Mouse (Mus musculus) small intestine, adult 2 months (tissue): ENCODE measurements around the gene Tmem38a. TPM values are rescaled to one million over a fixed set of nuclear protein-coding genes. Genes with fewer than 3 reads are reported as not detected.
A peak's percentile ranks its signal among the peaks of the same experiment; 100 is the strongest.

Experiments used
- H3K27ac ChIP-seq: fragments of 200-500 bp; 2 replicates; pipeline ENCODE4 v1.5.1; 2012; ENCODE audit warnings: low read depth, low read length, control low read depth, inconsistent platforms; ENCODE audit not compliant: insufficient read depth
- H3K27me3 ChIP-seq: fragments of 200-500 bp; 2 replicates; pipeline ENCODE4 v1.6.1; 2012; ENCODE audit warnings: mild to moderate bottlenecking, moderate library complexity, low read length, inconsistent platforms; ENCODE audit not compliant: control insufficient read depth, insufficient read depth
- H3K36me3 ChIP-seq: fragments of 200-500 bp; 2 replicates; pipeline ENCODE4 v1.6.1; 2012; ENCODE audit warnings: mild to moderate bottlenecking, low read length, control low read depth, inconsistent platforms; ENCODE audit not compliant: control insufficient read depth, insufficient read depth
- H3K4me1 ChIP-seq: fragments of 200-500 bp; 2 replicates; pipeline ENCODE4 v1.6.1; 2012; ENCODE audit warnings: low read length, inconsistent platforms, mixed read lengths; ENCODE audit not compliant: control insufficient read depth, insufficient read depth, insufficient read length
- H3K4me3 ChIP-seq: fragments of 200-500 bp; 2 replicates; pipeline ENCODE4 v1.5.1; 2012; ENCODE audit warnings: low read depth, mild to moderate bottlenecking, control low read depth, inconsistent platforms, low read length, moderate library complexity
- CTCF ChIP-seq: fragments of 200-500 bp; IDR thresholded peaks from 2 replicates; pipeline ENCODE4 v1.5.1; 2012; ENCODE audit warnings: low read depth, mild to moderate bottlenecking, control low read depth, inconsistent platforms, low read length, moderate library complexity, mixed read lengths; ENCODE audit not compliant: insufficient replicate concordance, insufficient read length; ENCODE audit errors: extremely low read depth
- POLR2A ChIP-seq: fragments of 200-500 bp; IDR thresholded peaks from 2 replicates; pipeline ENCODE4 v1.6.1; 2012; ENCODE audit warnings: low read depth, mild to moderate bottlenecking, control low read depth, inconsistent platforms, low read length, moderate library complexity
- WGBS: fragments of 180-500 bp; shearing (Covaris S2); methylation state at CpG from one replicate; pipeline ENCODE4 v1.1.7; 2018; 5-methylcytosine and 5-hydroxymethylcytosine counted together
- polyA plus RNA-seq: library from polyadenylated mRNA; depleted of rRNA; stranded (reverse); fragments of >200 nt; gene quantifications from 2 replicates; pipeline ENCODE4 v1.2.3, GENCODE M21; 2012

Gene Tmem38a
- polyA plus RNA-seq, 1 experiment, result 11.5 TPM

DNA sequence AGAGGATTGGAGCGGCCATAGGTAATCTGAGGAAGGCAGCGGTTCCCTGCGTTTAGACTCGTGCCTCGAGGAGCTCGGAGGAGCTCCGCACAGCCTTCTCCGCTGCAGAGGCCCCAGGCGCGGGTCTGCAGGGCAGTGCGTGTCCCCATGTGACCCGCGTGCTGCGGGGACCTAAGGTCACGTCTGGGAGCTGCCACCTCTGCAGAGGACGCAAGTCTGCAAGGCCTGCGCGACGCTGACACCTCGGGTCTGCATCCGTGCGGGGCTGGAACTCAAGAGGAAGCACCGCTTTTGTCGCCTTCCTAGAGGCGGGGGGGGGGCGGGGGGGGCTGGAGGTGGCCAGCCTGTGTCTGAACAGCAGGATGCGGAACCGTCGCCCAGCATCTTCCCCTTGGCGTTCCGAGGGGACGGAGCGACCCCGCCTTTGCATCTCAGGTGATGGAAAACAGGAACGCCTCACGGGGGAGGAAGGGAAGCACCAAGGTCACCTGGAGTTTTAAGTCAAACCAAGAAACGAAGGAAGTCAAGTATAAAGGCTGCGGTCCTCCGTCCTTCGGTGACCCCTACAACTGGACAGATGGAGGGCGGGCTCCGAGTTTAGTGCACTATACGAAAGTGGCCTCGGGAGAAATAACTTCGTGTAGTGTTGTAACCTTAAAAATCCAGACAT, 23.1 kb upstream of the Tmem38a start:
- no peak for TF ChIP-seq CTCF
- TF ChIP-seq POLR2A, result no peak
- H3K4me1 ChIP-seq, result no peaks in the 10 kb centered on the region; the same call in 1 of the 2 replicates
- peak overlapping the region; percentile 76 for H3K27ac ChIP-seq
- H3K4me3 ChIP-seq, result peak overlapping the region; percentile 79
- no peaks in the 10 kb centered on the region for H3K36me3 ChIP-seq
- WGBS, result under 1% methylated on average over 44 of the region's 45 CpGs
- no peaks in the 10 kb centered on the region for H3K27me3 ChIP-seq

GRCm38 (mm10) chr8:72549314-72549892, 22.5 kb upstream of the Tmem38a start:
- Histone ChIP-seq H3K27me3 (no peaks in the 10 kb centered on the region), H3K36me3 (no peaks in the 10 kb centered on the region), H3K4me1 (no peaks in the 10 kb centered on the region; the same call in 1 of the 2 replicates), H3K4me3 (peak overlapping the region; percentile 79), H3K27ac (no peak overlapping the region)
- no peak for TF ChIP-seq CTCF
- TF ChIP-seq POLR2A, result no peak
- WGBS, result 6% methylated on average over 5 of the region's 5 CpGs

DNA sequence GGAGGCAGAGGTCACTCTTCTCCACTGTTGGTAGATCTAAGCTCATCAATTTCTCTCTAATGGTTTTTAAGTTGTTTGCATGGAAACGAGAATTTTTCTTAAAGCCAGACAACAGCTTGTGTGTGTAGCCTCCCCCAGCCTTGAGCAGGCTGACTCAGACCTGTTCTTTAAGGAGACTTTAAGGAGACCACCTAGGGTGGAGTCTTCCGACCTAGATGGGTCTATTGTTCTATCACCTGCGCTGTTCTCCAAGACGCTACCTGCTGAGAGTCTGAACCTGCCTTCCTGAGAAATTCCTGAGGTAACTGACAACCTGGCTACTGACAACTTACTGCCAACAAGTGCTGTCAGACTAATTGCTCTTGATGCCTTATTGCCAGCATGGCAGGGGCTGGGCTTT, 16.1 kb upstream of the Tmem38a start:
- 81% methylated on average over 4 of the region's 4 CpGs for WGBS
- no peak for TF ChIP-seq POLR2A
- TF ChIP-seq CTCF, result no peak
- Histone ChIP-seq H3K4me3 (no peak overlapping the region), H3K27ac (no peak overlapping the region), H3K4me1 (no peaks in the 10 kb centered on the region), H3K27me3 (no peaks in the 10 kb centered on the region), H3K36me3 (peaks cover 10% of the 10 kb centered on the region)

GRCm38 (mm10) chr8:72561111-72561689, 10.7 kb upstream of the Tmem38a start:
- no peak overlapping the region for H3K4me3 ChIP-seq
- H3K36me3 ChIP-seq, result peaks cover 24% of the 10 kb centered on the region
- TF ChIP-seq POLR2A, result no peak
- TF ChIP-seq CTCF, result no peak
- no peak overlapping the region for H3K27ac ChIP-seq
- no peaks in the 10 kb centered on the region for H3K4me1 ChIP-seq
- WGBS, result 89% methylated on average over 1 of the region's 1 CpGs
- H3K27me3 ChIP-seq, result no peaks in the 10 kb centered on the region

GRCm38 (mm10) chr8:72565970-72566369, 5.9 kb upstream of the Tmem38a start:
- H3K36me3 ChIP-seq, result peaks cover 48% of the 10 kb centered on the region
- no peaks in the 10 kb centered on the region for H3K27me3 ChIP-seq
- WGBS, result 87% methylated on average over 2 of the region's 2 CpGs
- H3K27ac ChIP-seq, result no peak overlapping the region
- no peak overlapping the region for H3K4me3 ChIP-seq
- H3K4me1 ChIP-seq, result peaks cover 10% of the 10 kb centered on the region
- TF ChIP-seq CTCF (no peak), POLR2A (no peak)

GRCm38 (mm10) chr8:72570633-72571610, 933 bp upstream of the Tmem38a start, which contains the start of gene Smim7:
TSS of gene Smim7 (minus strand) at chr8:72571088.
- Histone ChIP-seq H3K36me3 (peaks cover 37% of the 10 kb centered on the region), H3K4me1 (peaks cover 15% of the 10 kb centered on the region), H3K27me3 (no peaks in the 10 kb centered on the region), H3K4me3 (peak within 1 kb of the TSS; percentile 75), H3K27ac (peak within 1 kb of the TSS; percentile 94)
- TF ChIP-seq CTCF, result no peak
- TF ChIP-seq POLR2A, result peak; percentile 58; the same call in 1 of the 2 replicates
- WGBS, result under 1% methylated on average over 50 of the region's 52 CpGs
